Mouse (Mus musculus): ENCODE measurements around the gene Rsl1d1.

Gene Rsl1d1

DNA sequence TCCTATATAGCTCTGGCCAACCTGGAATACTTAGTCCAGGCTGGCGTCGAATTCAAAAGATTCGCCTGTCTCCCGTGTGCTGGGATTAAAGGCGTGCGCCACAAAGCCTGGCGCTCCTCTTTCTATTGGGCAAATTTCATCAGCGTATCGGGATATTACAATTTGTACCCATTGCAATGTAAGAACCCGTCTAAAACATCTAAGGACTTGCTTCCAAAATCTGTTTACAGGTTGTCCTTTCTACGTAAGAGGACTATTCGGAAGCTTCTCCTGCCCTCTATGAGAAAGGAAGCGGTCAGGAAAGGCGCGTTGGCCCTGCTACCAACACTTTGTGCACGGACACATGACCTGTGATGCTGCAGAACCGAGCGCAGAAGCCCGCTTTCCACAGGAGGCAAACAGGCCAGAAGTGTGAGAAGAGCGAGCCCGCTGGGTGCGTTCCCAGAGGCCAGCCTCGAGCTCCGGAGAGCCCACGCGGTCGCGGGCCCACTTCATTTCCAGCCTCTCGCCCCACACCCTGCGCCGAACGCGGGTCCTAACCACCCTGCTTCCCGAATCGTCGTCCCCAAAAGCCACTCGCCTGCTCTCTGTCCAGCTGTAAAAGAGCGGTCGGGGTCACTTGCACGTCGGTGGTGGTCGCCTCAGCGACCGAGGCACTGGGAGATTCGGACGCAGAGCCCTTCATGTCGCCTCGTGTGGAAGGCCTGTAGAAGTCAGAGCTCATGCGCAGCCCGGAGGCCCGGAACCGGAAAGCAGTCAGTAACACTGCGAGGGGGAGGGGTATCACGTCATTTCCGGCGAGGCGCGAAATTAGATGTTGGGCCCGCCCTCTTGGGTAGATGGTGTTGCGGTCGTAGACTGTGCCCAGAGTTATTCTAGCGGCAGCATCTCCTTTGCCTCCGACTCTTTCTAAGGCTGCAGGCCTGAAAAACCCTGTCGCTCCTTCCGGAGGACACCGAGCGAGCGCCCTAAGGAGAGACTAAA, at the start of gene Rsl1d1:
TSS of gene Rsl1d1 (minus strand) at position 761 of the 984 bp plus-strand sequence.
- peak; percentile 97 for DNase-seq (ENCODE audit: low read depth, low spot score)

DNA sequence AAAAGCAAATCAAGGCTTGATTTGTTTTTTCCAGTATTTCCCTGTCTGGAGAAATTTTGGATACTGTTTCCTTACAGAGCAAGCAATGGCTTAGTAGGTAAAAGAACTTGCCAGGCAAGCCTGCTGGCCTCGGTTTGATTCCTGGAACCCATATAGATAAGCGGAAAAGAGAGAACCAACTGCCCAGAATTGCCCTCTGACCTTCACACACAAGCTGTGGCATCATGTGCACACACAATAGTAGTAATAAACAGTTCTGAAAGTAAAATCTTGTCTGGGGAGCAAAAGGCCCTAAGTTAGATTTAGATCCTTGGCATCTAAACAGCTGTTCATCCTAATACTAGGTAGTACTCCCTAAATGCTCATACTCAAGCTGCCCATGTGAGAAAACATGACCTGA, 44.7 kb upstream of the Rsl1d1 start:
- DNase-seq (ENCODE audit: low read depth, low spot score) = no peak

DNA sequence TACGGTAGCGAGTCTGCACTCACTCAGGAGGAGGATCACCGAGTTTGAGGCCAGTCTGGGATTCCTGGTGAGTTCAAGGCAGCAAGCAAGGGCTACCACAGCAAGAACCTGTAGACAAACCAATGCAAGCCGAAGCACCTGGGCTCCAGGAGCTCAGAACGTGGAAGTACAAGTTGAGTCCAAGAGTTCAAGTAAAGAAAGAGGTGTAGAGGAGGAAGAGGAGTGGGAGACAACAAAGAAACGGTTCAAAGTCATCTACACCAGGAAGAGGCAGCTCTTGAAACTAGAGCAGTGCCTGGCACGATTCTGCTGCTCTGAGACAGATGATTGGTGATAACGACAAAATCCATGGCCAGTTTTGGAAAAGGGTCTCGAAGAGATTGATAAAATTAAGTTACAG, 42.6 kb upstream of the Rsl1d1 start:
- no peak for DNase-seq (ENCODE audit: low read depth, low spot score)

DNA sequence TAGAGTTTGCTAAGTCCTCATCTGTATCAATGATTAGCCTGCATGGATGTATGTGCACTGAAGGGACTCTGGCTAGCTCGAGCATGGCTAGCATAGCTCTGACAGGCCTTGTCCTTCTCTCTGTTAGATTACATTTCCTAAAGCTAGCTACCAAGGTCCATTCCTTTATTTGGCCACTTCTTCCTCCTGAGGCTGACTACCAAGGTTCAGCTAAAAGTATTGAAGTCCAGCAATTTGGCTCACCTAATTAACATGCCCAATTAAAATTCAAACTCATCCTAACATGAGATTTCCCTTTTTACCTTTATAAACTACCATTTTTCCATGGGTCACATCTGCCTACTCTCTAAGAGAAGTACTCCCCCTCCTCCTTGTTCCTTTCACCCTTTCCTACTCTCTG, 39.3 kb upstream of the Rsl1d1 start:
- no peak for DNase-seq (ENCODE audit: low read depth, low spot score)

DNA sequence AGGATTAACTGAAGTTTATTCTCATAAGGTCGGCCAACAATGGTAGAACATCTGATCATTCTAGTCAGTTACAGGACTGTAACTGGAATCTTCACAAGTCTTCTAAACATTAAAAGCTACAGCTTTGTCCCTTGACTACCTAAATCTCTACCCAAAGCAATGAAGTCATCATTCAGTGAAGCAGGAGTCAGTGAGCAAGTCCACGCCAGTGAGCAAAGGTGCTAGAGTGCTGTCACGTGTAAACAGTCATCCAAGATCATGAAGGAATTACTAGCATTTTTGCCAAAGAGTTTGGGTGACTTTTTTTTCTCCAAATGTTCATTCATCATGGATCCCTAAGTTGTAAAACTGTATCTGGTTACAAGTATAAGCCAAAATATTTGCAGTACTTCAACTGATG, 14.7 kb upstream of the Rsl1d1 start:
- DNase-seq (ENCODE audit: low read depth, low spot score) = no peak

DNA sequence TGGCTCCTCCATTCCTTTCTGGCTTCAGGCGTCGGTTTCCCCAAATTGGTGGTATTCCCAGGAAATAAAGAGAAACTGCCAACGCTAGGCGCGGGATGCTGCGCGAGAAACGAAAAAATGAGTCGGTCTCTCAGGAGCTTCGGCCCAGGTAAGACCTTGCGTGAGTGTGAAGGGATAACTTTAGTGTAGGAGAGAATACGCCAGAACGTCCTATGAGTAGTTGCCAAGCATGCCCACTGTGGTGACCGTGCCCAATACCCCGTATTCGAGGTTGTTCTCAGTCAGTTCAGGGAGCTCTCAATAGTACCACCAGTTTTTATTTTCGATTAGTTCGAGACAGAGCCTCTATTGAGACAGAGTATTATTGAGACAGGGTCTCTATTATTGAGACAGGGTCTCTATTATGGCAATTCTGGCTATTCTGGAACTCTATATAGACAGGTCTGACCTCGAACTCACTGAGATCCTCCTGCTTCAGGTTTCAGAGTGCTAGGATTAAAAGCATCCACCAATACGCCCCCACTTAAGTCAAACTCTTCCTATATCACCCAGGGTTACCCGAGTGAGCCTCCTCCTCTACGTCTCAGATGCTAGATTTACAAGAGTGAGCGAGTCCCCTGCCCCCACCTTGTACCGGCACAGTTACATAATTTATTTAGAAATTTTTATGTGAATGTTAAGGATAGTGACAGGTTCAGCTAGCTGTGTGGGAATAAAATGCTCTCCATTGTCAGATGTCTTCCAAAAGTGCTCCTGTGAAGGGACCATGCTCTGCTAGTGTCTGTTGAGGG, 664 bp upstream of the Rsl1d1 start:
- peak; percentile 37 for DNase-seq (ENCODE audit: low read depth, low spot score)

DNA sequence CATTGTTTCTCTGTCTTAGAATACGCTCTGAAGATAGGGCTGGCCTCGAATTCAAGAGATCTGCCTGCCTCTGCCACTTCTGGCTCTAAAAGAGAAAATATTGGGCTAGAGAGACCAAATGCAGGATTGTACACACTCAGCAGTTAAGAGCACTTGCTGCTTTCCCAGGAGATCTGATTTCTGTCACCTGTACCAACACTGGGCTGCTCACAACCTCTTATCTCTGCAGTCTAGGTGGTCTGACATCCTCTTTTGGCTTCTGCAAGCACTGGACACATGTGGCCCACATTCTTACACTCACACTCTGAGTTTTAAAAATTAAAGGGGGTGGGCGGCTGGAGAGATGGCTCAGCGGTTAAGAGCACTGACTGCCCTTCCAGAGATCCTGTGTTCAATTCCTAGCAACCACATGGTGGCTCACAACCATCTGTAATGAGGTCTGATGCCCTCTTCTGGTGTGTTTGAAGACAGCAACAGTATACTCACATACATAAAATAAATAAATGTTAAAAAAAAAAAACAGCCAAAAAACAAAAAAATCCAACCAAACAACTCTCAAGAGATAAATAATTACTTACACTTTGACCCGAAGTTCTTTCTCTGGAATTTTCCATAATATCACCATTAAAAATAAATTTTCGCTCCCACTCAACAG, 1.3 kb downstream of the Rsl1d1 start:
- no peak for DNase-seq (ENCODE audit: low read depth, low spot score)

DNA sequence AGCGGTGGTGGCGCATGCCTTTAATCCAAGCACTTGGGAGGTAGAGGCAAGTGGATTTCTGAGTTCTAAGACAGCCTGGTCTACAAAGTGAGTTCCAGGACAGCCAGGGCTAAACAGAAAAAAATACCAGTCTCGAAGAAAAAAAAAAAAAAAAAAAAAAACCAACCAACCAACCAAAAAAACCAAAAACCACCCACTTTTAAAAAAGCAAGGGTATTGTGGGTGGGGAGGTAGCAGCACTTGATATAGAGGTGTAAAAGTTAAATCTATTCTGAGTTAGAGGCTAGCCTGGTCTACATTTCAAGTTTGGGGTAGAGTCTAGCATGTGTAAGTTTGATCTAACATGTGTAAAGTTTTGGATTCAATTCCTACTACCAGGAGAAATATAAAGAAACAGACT, 2.9 kb downstream of the Rsl1d1 start:
- no peak for DNase-seq (ENCODE audit: low read depth, low spot score)

DNA sequence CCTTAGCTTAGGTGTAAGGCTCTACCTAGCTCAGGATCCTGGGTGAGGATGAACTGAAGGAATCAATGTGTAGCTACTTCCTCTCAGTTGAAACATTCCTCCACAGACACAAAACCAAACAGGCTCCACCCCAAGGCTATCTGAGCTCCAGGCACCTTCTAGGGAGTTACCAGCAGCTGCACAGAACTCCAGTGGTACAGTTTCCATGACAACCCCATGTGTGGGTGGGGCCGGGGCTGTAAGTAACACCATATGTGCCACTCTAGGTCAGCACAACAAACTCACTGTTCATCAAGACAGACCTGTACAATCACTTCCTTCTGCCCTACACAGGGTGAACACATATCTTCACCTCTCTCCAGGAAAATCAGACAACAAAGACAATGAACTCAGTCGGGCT, 4.7 kb downstream of the Rsl1d1 start:
- DNase-seq (ENCODE audit: low read depth, low spot score) = no peak

DNA sequence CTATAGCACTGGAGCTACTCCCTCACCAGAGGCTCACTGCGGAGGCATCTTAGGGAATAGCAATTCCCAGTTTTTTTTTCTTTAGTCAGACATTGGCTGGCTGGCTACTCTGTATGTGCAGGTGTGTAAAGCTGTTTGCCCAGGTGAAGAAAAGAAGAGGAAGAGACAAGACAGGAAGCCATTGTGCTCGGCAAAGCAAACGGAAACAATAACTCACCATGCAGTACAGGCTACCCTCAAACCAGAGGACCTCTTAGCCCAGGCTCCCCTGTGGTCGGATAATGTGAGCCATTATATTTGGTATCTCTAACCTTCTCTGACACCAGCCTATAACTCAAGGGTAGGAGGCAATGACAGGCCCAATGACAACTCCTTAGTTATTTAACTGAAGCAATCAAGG, 6.1 kb downstream of the Rsl1d1 start:
- DNase-seq (ENCODE audit: low read depth, low spot score) = no peak

DNA sequence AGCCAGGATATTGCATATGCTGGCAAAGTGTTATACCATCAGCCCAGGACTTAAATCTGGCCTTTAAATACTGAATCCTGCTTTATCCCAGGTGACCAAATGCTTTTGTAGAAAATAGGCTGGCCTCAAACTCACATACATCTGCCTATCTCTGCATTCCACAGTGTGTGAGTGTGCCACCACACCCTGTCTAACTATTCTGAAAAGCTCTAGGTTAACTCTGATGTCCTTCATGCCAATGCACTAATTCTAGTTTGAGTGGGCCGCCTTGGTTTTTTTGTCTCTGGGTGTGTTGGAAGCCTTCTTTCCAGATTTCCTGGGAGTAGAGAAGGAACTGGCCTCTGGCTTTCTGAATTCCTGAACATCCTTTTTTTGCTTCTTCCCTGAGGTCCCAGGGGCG, 9.9 kb downstream of the Rsl1d1 start:
- DNase-seq (ENCODE audit: low read depth, low spot score) = no peak

DNA sequence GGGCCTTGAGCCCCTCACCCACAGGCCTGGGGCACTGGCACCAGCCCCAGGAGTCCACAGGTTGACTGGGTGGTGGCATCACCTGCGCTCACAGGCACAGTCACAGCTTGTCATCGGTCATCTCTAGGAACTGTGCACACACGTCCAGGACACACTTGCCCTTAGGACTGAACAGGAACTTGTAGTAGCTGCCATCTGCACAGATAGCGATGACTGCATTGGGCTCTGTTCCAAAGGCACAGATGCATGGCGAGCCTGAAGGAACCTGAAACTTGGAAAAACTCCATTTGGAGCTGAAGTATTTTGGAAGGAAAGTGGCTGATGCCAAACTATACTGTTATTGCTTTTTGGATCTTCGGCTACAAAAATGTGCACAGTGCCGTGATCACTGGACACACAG, 13.0 kb downstream of the Rsl1d1 start:
- no peak for DNase-seq (ENCODE audit: low read depth, low spot score)

DNA sequence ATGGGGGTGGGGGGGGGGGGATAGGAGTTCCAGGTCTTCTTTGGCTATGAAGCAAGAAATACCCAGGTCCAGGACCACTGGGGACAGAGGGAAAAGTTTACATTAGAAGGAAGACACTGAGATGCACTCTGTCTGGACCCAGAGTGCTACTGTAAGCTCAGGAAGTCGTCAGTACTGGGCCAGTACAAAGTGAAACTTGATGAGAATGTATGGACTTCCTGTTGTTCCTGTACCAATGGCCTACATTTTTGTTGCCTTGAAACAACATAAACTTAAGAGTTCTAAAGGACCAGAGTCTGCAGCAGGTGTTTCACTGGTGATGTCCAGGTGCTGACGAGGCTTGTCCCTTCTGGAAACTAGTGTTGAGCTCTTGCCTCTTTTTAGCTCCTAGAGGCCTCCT, 25.7 kb downstream of the Rsl1d1 start:
- peak; percentile 36 for DNase-seq (ENCODE audit: low read depth, low spot score)

DNA sequence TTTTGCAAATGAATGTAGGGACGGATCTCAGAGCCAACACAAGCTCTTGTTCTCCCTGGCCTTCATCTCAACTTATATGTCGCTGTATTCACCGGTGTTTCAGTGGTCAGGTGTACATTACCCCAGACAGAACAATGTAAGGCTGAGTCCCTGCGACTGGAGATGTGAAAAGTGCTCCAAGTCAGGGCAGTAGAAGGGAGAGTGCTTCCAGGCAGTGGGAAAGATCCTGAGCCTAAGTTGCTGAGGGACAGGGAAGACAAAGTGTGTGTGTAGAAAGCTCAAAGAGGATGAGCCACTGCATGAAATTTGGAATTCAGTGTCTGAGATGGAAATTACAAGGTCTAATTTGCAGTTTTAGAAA, 26.3 kb downstream of the Rsl1d1 start:
- DNase-seq (ENCODE audit: low read depth, low spot score) = no peak

DNA sequence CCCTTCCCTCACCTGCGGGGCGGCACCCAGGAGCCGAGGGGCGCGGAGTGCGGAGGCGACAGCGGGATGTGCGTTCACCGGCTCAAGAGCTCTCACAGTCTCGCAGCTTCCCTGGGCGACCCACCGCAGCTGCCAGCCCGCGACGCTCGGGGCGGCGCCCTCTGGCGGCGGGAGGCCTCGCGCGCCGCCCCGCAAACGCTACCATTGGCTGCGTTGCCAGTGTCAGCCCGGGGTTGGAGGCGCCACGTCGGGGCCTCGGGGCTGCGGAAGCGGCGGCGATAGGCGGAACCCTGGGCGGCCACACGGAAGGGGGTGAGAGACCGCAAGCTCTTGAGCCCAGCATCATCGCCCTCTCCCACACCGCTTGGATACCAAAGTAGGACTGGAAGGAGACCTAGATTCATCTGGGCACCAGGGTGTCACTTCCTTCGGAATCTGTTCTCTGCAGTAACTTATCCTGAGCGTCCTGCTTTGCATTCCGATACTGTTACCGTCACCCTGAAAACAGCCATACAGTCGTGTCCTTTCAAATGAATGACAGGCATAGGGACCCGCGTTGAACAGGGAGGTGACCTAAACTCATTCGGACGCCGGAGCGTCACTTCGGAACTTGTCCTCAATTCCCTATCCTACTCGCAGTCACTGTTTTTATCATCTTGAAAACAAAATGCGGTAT, 26.8 kb downstream of the Rsl1d1 start, which contains the start of gene Zc3h7a:
TSS of gene Zc3h7a (minus strand) at position 186 of the 676 bp plus-strand sequence.
- peak; percentile 95 for DNase-seq (ENCODE audit: low read depth, low spot score)

DNA sequence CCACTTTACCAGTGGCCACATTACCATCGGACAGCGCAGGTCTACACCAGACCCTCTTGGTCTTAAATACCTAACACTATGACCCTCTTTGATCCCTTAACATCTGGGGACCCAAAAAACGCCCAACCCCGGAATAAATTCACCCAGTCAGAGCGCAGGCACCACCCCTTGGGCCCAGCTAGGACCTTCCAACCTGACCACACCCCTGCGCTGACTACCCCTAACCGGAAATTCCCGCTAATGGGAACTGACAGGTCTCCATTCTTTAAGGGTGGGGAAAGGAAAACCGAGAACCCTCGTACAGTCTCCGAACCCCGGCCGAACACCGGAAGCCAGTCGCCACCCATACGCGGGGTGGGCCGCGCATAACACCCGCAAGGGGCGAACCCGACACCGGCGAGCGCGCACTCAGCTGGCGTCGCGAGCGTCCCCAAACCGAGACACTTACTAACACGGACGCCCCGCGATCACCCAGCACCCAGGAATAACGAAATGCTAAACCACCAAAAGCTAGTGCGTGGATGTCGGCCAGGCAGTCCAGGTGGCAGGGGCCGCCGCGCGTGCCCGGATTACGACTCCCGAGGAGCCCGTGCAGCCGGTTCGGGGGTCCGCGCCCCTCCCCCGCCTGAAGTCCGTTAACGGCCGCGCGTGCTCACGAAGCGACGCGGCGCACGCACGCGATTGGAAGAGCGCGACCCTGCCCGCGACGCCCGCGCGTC, 27.5 kb downstream of the Rsl1d1 start:
- peak; percentile 89 for DNase-seq (ENCODE audit: low read depth, low spot score)

DNA sequence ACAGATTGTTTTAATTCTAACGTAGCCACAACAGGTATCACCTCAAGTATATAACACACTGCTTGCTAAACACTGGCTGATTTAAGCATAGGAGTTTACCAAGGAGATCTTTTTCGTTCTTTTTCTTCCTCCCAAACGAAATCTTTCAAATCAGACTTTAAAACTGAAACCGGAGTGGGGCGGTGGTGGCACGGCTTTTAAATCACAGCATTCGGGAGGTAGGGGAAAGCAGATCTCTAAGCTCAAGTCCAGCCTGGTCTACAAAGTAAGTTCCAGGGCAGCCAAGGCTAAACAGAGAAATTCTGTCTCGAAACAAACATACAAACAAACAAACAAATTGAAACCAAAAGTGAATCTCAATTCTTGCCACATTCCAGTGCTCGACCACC, 28.0 kb downstream of the Rsl1d1 start:
- no peak for DNase-seq (ENCODE audit: low read depth, low spot score)

DNA sequence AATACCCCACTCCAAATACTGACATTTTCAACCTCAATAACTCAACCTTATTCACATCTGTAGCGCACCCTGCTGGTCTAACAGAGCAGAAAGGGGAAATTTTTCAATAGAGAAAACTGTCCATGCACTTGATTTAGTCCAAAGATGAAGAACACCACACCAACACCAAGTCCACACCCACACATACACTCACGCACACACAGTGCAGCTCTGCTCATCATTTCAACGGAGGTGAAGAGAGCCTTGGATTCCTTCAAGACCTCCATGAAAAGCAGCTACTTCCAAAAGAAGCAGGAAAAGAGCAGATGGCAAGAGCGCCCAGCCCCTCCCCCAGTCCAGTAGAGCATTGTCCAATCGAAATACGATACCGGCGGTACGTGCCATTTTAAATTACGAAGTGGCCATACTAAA, 28.5 kb downstream of the Rsl1d1 start:
- peak; percentile 91 for DNase-seq (ENCODE audit: low read depth, low spot score)

DNA sequence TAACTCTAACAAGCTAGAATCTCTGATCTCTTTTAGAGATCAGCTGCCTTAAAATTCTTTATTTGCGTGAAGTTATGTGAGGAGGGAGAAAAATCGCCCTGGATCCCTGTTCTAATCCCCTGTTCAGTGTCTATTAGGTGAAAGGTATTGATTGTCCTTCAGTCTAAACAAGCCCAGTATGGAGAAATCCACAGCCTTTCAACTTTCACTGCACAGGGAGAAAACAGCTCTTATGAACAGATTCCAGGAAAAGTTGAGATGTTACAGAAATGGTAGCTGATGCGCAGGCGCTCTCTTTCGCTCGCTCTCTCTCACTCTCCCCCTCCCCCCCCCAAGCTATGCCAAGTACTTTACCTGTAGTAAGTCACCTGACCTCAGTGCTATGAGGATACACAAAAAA, 31.5 kb downstream of the Rsl1d1 start:
- no peak for DNase-seq (ENCODE audit: low read depth, low spot score)

DNA sequence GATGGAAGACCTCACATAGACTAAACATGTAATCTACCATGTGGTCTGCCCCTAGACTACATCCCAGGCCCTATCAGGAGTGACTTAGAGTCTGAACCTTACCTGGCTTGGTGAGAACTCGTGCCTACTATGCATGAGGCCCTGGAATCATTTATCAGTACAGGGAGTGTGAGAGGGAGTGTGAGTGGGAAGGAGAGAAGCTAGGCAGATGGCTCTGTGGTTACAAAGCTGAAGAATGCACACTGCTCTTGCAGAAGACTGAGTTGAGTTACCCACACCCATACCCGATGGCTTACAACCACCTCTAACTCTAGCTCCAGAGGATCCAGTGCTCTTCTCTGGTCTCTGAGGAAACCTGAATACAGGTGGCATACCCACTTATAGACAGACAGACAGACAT, 36.7 kb downstream of the Rsl1d1 start:
- no peak for DNase-seq (ENCODE audit: low read depth, low spot score)

DNA sequence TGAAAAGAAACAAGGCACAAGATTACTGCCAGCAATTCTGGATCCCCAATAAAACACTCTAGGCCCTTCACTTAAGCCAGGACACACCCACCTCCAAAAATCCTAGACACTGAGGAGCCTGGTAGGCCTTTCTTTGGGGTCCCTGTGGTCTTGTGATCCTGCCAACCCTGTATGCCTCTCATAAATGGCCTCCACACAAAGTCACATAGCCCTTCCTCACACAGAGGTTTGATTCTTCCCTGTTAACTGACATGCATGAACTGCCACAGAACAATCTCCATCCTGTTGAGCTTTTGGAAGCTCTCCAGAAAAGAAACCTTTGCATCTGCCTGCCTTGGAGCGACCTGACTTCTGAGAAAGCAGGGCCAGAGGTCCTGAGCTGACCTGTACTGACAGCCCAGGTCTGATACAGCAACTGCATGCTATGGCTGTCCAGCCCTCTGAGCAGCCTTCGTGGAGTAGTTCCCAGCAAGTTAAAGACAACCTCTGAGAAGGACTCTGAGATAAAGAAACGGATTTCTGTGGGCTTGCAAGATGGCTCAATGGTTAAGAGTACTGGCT, 38.4 kb downstream of the Rsl1d1 start:
- DNase-seq (ENCODE audit: low read depth, low spot score) = no peak

Measured in A20 (cell line).